Mouse (Mus musculus) spleen, adult 10 weeks (tissue): ENCODE data around the gene Bpifc. TPM values are rescaled to one million over a fixed set of nuclear protein-coding genes. Genes with fewer than 3 reads are reported as not detected.

ENCODE experiments used
- polyA plus RNA-seq: library from polyadenylated mRNA; stranded (reverse); fragments of 350-450 nt; fragmentation: Illumina TruSeq; extraction: RNeasy Lipid Tissue Mini Kit (QIAGEN cat#74804); gene quantifications from one replicate; pipeline ENCODE4 v1.2.3, GENCODE M21; 2015; ENCODE audit warnings: low replicate concordance; ENCODE audit not compliant: insufficient read depth

The Bpifc gene
- polyA plus RNA-seq, result not detected

DNA sequence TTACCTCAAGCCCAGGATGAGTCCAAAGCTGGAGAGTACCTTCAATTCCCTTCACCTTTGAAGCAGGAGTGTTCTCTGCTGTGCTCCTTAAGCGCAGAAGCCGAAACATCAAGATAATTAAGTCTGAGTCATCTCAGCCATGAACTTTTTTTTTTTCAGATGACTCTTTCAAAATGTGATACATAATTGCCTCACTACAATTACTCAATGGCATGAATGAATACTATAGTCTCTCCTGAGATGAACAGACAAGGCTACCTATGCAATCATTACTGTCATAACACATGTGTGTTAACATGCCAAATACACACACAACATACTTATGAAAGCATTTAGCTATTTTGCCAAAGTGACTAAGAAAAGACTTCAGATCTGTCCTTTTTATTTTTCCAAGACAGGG, at the start of gene Bpifc:
Gene Bpifc, minus strand, starts transcription at position 115 of the 400 bp plus-strand sequence.

DNA sequence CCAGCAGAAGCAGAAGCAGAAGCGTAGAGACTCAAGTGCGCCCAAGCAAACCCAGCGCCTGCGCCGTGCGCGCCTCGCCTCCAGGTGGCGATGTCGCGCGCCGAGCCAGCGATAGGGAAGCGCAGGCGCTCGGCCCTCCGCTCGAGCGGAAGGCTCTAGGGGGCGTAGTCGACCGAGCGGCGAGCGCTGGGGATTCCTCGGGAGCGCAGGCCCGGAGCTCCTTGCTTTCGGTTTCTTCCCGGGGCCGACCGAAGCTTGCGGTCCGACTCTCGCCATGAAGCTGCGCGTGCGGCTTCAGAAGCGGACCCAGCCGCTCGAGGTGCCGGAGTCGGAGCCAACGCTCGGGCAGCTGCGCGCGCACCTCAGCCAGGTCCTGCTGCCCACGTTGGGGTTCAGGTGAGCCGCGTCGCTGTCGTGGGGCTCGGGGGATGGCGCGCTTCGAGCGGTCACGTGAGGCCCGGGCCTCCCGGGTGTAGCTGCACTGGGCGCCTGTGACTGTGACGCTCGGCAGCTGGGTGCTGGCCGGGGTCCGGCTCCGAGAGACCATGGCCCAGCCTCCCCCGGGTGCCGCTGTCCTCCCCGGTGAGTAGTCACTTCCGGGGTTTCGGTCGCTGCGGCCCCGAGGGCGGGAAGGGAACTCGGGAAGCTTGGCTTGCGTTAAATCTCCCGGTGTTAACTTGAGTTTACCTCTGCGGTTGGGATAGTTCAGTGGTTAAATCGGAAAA, 10.2 kb upstream of the Bpifc start, which contains the start of gene Fbxo7:
Gene Fbxo7, plus strand, starts transcription at position 224 of the 725 bp plus-strand sequence.

DNA sequence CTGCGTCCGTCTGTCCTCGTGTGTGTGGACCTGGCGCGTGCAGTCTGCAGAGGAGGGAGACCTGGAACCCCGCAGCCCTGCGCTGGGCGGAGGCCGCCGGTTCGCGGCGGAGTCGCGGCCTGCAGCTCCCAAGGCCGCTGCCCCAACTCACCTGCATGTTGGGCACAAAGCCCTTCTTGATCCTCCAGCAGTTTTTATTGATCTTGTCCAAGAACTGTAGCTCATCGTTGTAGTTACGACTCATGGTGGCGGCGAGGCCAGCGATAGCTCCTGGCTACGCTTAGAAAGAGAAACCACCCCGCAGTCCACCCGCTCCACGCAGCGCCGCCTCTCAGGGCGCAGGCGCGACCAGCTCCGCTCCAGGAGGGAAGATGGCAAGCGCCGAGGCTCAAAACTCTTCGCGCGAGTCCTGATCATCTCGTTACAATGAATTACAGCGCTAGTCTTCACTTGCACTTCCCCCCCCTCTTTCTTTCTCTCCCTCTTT, 54.2 kb downstream of the Bpifc start, which contains the start of gene Rtcb:
Gene Rtcb, minus strand, starts transcription at position 360 of the 487 bp plus-strand sequence.

DNA sequence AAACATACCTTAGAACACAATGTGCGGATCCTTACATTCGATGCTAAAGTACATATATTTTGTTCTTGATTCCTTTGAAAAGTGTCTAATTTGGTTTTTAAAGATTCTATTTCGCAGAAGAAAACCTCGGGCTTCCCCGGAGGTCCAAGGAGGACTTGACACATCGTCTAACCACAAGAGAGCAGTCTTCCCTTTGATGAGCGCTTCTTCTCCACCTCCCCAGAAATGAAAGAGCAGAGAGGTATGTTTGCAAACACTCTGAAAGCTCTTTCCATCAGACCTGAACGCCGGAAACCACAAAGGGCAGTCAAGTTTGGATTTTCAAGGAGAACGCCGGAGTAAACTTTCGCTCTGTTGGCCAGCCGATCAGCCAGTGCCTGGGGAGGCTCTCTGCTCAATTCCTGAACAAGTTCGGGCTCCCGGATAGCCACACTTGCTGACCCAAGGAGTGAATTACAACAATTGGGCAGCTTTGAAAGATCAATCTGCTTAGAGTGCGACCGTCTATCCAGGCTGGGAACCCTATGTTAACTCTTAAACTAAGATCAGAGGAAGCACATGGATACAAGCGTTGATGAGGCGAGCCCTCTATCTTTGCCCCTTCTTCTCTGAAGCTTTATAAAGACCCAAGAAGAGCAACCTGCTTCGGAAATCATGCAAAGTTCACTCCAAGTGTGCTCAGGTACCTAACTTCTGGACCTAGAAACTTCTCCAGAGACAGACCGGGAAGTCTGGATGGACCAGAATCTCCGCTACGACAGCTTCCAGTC, 83.8 kb downstream of the Bpifc start, which contains the start of gene Ascl4:
Gene Ascl4, plus strand, starts transcription at position 6 of the 770 bp plus-strand sequence.

DNA sequence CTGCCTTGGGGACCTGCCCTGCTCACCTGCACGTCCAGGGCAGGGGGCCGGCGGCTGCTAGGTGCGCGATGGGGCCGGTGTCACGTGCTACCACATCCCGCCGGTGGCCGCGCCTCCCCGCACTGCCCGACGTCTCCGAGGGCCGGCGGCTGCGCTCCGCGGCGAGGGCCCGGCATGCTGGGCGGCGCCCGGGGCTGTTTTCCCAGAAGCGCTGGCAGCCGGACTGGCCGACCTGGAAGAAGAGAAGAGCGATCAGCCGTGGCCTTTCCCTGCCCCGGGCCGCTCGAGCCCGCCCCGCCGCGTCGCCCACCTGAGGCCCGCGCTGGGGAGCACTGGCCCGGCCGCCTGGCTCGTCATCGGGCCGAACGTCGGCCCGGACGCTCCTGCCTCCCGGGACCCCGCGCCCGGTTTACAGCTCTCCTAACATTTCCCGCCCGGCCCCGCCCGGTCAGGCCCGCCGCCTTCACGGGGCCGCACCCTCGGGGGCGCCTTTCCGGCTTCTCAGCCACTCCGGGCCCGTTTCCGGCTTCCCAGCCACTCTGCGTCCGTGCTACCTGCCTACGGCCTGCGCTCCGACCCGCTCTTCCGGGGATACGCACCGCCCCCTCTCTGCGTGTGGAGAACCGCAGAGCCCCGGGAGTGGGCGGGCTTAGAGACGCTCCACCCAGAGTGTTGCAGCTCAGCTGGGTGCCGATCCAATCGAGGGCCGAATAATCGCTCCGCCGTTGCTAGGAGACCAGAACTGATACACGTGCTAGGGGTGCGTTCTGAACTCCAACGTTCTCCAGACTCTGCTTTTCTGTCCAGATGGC, 95.0 kb downstream of the Bpifc start, which contains the start of gene Prdm4:
Gene Prdm4, minus strand, starts transcription at position 645 of the 812 bp plus-strand sequence.

Other genes starting within 250 kb of the Bpifc start
- gene Pwp1, start 182.4 kb downstream of the Bpifc start, polyA plus RNA-seq, result 38.5 TPM
- gene Prdm4, start 94.8 kb downstream of the Bpifc start, polyA plus RNA-seq, result 25.0 TPM
- not detected for gene Ascl4, start 84.2 kb downstream of the Bpifc start, polyA plus RNA-seq
- gene Rtcb, start 54.1 kb downstream of the Bpifc start, polyA plus RNA-seq, result 174 TPM
- 42.2 TPM for gene Fbxo7, start 10.1 kb upstream of the Bpifc start, polyA plus RNA-seq